Mouse (Mus musculus) cerebellum, adult (tissue): ENCODE data around the gene A730061H03Rik.
A peak's percentile ranks its signal among the peaks of the same experiment; 100 is the strongest.

Source experiments
- ATAC-seq: cut with Nextera tagmentation; 2 replicates; pipeline ENCODE4 v1.9.2; 2017; ENCODE audit warnings: mild to moderate bottlenecking, moderate library complexity, mixed read lengths; ENCODE audit not compliant: insufficient number of reproducible peaks, low FRiP score, low TSS enrichment

The A730061H03Rik gene

DNA sequence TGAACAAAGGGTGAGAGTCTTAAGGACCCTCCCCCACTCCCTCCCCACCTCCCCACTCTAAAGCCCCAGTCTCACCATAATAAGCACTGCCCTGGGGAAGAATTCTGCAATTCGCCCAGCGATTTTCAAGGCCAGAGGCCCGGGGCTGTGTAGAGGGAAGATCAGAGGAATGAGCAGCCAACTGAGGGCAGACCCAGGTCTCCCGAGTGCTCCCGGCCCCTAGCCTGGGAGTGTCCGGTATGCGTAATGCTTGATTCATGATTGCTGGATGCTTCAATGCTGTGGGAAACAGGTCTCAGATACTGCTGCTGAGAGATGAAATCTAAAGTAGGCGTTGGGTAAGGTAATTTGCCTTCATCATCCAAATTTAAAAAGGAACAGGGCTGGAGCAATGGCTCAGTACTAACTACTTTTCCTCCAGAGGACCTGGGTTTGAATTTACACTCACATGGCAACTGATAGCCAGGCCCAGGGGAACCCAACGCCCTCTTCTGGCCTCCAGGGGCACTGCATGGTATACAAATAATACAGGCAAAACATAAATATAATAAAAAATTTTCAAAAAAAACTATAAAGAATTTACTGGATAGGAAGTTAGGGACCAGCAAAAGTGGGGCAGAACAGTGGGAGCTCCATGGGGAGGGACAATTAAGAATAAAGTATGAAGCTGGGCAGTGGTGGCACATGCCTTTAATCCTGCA lies 21.9 kb upstream of the A730061H03Rik start:
- ATAC-seq, result no peak

DNA sequence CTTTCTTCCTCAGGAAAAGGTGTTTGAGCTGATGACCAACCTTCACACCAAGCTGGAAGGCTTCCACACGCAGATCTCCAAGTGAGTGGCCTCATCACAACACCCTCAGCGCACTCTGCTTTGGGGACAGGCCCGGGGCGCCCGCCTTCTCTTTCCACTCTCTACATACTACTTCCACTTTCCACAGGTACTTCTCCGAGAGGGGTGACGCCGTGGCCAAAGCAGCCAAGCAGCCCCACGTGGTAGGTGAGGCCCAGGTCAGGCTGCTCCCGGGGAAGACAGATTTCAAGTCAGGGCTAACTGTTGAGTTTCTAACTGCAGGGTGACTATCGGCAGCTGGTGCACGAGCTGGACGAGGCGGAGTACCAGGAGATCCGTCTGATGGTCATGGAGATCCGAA lies 20.5 kb upstream of the A730061H03Rik start:
- no peak for ATAC-seq

DNA sequence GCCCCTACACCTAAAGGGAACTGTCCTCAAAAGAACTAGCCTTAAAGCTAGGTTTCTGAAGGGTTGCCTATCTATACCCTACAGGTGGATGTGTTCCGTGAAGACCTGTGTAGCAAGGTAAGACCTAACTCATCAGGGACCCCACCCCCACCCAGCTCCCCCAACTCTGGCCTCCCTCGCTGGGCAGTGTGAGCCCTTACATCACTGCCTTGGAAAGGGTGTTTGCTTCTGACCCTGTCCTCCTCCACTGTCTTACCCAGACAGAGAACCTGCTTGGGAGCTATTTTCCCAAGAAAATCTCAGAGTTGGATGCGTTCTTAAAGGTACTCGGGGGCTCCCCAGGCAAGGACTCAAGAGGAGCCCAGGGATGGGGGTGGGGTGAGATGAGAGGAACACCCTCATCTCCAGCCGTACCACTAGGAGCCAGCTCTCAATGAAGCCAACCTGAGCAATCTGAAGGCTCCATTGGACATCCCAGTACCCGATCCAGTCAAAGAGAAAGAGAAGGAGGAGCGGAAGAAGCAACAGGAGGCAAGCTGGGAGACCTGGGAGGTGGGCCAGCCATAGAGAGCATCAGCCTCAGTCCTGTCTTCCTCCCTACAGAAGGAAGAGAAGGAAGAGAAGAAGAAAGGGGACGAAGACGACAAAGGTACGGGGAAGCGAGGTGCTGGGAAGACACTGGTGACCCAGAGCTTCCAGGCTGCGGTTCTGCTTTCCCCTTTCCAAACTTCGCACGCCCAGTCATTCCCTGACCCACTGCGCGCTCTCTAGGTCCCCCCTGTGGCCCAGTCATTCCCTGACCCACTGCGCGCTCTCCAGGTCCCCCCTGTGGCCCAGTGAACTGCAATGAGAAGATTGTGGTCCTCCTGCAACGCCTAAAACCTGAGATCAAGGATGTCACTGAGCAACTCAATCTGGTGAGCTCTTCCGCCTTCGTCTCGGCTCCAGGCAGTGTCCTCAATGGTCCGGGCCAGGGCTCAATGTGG lies 19.6 kb upstream of the A730061H03Rik start:
- ATAC-seq, result no peak

DNA sequence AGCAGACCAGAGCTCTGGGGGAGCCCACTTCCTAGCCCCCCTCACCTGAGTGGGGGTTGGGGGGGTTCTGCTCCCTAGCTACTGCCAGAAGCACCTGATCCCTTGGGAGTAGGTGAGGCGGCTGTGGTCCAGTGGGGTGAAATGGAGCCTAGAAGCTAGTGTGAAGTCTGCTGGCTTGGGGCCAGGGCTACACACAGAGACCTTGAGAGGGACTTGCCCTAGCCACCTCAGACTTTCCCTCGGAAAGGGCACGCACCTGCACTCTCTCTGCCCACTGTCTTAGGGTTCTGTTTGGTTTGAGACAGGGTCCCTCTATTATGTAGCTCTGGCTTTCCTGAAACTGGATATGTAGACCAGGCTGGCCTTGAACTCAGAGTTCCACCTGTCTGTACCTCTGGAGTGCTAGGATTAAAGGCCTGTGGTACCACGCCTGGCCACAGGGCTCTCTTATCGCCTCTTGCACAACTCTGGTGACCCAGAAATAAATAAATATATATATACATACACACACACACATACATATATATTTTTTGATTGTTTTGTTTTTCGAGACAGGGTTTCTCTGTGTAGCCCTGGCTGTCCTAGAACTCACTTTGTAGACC lies 18.6 kb upstream of the A730061H03Rik start:
- ATAC-seq, result no peak; the same call in 1 of the 2 replicates

DNA sequence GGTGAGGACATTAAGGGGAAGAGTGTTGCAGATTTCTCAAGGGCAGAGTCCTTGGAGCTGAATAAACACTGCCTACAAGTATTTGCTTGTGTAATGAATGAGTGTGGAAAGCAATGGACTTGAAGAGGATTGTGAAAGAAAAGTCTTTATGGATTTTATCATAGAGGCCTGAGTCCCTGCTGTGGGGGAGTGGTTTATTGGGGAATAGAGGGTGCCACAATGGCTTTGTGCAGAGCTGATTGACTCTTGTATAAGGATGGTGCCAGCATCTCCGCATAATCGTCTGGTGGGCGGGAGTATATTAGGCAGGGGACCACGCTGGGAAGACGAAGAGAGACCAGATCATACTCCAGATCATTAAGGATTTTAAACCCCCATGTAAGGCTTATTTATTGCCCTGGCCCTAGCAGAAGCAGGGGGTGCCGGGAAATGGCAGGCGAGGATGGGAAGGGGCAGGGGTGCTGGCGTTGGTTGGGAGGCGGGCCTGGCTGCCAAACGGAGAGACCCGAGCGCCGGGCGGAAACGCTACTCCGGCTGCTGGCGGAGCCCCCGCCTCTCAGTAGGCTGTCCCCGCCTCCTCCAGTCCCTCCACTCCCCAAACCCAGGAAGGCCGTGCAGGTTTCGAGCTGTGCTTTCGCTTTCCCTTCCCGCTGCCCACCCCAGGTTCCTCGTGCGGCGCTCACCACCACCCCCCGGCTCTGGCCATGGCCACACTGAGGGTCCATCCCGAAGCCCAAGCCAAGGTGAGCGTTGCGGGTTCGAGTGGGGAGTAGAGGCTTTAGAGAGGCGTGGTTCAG lies 17.9 kb upstream of the A730061H03Rik start, which contains the start of gene Psme1:
Psme1 (plus strand) TSS at position 253 of the 797 bp plus-strand sequence.
- ATAC-seq, result peak; percentile 34; the same call in 1 of the 2 replicates

DNA sequence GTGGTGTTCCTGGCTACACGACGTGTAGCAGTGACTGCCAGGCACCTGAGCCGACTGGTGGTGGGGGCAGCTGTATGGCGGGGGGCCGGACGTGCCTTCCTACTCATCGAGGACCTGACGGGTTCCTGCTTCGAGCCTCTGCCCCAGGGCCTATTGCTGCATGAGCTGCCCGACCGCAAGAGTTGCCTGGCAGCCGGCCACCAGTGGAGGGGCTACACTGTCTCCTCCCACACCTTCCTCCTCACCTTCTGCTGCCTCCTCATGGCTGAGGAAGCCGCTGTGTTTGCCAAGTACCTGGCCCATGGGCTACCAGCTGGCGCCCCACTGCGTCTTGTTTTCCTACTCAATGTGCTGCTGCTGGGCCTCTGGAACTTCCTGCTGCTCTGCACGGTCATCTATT lies 16.2 kb upstream of the A730061H03Rik start:
- no peak for ATAC-seq

DNA sequence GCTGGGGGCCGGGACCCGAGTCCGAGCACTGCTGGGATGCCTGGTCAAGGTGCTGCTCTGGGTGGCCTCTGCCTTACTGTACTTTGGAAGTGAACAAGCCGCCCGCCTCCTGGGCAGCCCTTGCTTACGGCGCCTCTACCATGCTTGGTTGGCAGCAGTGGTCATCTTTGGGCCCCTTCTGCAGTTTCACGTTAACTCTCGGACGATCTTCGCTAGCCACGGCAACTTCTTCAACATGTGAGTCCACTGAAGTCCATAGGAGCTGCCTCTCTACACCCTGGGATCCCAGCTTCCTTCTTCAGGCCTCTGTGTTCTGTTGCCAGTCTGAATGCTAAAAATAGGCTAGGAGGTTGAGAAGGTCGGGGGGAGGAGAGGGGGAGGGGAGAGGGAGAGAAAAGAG lies 15.5 kb upstream of the A730061H03Rik start:
- ATAC-seq, result no peak

DNA sequence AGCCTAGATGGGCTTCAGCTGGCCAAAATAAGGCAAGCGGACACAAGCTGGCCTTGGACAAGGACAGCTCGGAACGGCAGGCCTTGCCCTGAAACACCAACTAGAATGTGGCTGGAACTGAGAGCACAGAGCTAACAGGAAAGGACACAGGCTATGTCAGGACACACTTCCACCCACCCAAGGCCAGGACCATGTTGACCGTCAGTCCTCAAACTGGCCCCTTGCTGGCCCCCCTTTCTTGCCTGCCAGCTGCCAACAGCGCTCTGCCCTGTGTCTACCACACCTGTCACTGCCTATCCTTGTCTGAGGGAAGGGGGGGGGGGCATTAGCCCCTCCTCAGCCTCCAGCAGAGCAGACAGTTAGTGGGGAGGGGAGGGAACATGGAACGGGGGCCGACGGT lies 15.1 kb upstream of the A730061H03Rik start, which contains the start of gene Fitm1:
Fitm1 (plus strand) TSS at position 316 of the 400 bp plus-strand sequence.
- no peak for ATAC-seq

DNA sequence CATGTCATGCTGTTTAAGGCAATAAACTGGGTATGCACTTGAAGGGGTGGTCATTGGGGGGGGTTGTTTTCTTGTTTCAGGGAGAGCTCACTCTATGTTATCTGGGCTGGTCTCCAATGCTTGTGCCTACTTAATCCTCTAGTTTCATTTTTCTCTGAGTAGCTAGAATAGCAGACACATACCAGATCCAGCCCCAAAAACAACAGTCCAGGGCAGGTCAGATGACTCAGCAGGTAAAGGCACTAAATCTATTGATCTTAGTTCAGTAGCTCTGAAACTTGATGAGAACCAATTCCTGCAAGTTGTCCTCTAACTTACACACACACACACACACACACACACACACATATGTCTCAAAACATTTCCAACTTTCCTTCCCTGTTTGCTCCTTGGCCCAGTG lies 11.6 kb upstream of the A730061H03Rik start:
- ATAC-seq, result no peak

DNA sequence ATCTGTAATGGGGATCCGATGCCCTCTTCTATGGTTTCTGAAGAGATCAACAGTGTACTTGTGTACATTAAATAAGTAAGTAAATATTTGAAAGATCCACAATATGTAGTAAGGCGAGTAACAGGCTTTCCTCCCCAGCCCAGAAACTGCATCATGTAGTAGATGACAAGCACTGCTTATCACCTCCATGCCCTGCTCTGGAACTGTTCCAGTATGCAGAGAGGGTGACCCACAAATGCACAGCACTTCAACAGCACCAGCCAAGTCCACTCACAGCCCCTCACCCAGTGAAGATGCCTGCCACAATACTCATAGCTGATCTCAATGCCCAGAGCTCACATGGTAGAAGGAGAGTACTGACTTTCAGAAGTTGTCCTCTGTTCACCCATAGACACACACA lies 10.4 kb upstream of the A730061H03Rik start:
- ATAC-seq, result no peak

DNA sequence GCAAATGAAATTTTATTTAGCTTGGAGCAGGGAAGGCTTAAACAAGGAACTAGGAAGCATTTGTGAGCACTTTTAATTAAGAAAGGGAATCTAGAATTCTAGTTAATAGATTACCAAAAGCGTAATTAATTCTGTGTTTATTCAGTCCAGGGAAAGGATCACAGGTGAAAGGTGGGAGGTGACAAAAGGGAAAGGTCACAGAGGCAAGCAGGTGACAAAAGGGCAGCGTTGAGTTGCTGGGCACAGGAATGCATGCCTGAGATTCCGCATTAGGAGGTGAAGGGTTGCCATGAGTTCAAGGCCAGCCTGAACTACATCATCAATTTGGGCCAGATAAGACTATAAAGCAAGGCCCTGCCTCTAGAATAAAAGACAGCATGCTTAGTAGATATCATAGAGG lies 7.3 kb upstream of the A730061H03Rik start:
- ATAC-seq, result no peak

DNA sequence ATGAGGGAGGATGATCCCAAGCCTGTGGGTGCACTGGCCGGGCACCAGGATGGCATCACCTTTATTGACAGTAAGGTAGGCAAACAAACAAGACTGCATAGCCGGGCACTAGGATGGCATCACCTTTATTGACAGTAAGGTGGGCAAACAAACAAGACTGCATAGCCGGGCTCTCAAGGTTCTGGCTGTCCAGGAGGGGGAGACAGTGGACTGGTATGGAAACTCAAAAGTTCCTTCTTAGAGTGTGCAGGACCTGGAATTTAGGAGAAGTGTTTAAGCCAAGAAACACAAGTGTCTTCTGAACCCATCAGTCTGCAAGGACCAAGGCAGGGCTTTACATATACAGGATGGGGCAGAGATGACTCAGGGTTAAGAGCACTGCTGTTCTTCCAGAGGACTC lies 5.5 kb upstream of the A730061H03Rik start:
- no peak for ATAC-seq

DNA sequence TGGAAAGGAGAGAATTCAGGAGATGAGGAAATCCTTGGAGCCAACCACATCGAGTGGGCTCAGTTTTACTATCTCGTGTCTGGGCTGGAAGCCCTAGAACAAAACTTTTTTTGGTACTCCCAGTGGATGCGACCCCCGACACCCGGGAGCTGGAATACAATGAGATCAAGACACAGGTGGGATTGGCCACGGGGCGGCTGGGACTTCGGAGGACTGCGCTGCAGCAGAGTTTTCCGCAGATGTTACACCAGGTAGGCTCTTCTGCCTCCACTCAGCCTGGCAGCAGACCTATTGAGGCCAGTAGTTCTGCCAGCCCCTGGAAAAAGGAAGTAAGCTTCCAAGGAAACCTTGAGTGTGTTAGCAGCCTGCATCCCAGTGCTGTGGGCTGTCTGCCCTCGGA lies 3.0 kb upstream of the A730061H03Rik start:
- ATAC-seq, result no peak

DNA sequence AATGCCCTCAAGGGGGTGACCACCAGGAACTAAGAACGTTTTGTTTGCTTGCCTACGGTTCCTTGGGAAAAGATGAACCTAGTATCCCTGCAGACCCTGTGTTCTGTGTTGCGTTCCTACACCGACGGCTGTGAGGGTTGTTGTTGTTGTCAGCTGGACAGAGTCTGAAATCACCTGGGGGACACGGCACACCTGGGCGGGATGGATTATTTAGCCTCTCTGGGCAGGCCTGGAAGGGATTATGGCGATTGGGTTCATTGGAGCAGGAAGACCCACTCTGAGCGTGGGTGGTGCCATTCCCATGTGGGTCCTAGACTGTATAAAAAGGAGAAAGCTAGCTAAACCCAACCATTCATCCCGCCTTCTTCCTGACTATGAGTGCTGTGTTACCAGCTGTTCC lies 1.7 kb upstream of the A730061H03Rik start:
- no peak for ATAC-seq

DNA sequence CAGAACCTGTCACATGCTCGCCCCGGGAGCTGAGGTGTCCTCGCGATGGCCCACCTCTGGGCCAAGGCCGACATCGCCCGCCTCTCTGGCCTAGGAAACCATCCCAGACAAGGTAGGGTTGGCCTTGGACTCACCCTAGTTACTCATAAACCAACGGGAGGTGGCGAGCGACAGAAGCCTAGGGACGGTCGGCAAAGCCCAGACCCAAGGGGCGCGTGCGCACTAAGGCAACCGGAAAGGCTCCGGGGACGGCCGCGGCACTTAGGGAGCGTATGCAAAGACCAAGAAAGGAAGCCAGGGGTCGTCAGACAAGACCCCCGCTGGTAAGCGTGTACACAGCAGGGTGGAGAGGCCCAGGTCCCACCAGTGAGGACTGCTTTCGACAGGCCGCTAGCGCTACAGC lies 406 bp downstream of the A730061H03Rik start, which contains the start of gene Dcaf11:
Dcaf11 (plus strand) TSS at position 208 of the 403 bp plus-strand sequence.
- ATAC-seq, result peak; percentile 77

DNA sequence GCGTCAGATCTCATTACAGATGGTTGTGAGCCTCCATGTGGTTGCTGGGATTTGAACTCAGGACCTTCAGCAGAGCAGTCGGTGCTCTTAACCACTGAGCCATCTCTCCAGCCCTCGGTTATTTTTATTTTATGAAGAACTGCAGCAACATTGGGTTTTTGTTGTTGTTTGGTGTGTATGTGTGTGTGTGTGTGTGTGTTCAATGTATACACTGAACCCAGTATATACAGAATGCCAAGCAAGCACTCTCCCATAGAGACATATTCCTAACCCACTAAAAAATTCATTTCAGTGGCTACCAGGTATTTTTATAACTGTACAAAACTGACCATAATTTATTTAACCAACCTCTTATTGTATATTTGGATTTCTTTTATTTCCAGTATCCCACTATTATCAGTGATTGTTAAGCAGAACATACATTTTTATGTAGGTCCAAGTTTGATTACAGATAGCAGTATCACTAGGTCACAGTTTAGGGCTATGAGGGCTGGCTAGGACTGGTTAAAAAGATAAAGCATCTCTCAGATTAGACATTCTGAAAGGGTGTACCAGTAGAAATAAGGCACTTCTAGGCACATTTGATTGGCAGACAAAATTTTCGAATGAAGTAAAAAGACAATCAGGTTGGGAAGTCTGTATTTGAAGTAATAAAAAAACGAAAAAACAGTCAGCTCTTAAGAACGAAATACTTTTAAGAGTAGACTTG lies 1.3 kb downstream of the A730061H03Rik start:
- no peak for ATAC-seq

DNA sequence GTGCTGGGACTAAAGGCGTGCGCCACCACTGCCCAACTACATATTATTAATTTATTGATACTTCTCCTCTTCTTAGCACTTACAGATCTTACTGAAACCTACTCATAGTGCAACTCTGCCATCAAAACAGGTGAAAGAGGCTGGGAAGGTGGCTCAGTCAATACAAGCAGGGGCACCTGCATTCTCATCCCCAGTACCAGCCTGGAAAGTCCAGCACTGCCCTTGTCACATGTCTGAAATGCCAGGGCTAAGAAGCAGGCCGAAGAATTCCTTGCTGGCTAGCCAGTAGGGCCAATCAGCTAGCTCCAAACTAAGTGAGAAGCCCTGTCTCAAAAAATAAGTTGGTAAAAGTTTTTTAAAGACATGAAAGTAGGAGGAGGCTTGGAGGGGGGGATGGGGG lies 2.6 kb downstream of the A730061H03Rik start:
- no peak for ATAC-seq

DNA sequence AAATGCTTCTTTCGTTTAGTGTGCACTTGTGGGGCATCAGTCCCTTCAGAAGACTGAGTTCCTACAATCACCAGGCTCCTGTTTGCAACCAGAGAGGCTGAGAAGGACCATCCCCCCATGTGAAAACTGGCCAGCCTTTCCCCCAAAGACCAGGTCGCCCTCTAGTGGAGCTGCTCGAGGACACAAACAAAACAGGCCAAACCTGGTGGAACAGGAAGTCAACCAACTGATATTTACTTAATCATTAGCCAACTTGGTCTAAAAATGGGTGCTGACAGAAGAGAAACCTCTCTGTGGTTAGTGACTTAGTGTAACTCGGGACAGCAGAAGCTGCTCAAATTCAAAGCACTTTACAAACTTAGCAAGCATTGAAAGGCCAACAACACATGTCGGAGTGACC lies 3.2 kb downstream of the A730061H03Rik start:
- no peak for ATAC-seq

DNA sequence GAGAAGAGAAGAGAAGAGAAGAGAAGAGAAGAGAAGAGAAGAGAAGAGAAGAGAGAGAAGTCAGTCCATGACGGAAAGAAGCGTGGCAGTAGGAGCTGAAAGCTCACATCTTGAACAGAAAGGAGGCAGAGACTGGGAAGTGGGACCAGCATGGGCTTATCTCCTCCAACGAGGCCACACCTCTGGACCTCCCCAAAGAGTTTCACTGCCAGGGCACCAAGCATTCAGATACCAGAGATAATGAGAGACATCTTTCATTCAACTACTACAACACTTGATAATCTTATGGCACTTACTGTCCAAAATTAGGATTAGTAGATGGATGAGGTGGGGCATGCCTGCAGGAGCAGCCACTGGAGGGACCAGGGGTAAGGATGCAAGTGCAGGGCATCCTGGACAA lies 4.4 kb downstream of the A730061H03Rik start:
- ATAC-seq, result no peak
